In genomic region chr12:100958006-100958405, GRCm38 (mm10) we compare ENCODE assay signal across 9 mouse cellular contexts. TPM values are rescaled to one million over a fixed set of nuclear protein-coding genes. Genes with fewer than 3 reads are reported as not detected.
DNase-seq lines count a peak whose midpoint lies in the region; ATAC-seq lines count a peak whose summit lies in the region.
"Had no signal": no experiment of that assay in that cellular context is flagged by ENCODE, and none has a peak within 500 bp of the region (broad histone marks: within the 10 kb centered on the region; RNA-seq: fewer than 3 reads in every experiment).

No protein-coding gene starts in this region.

- H3K4me3 ChIP-seq in forebrain, embryonic 15.5 days: no peak overlapping the region

- H3K9me3 ChIP-seq in forebrain, embryonic 15.5 days: no peaks in the 10 kb centered on the region

- DNase-seq in MEL-GATA-1-ER (ENCODE audit: extremely low read depth, low read depth): peak; percentile 39
- peak; percentile 54 for DNase-seq in cerebellum, adult 11 months
- DNase-seq in layer of hippocampus, postnatal 10 days (ENCODE audit: low spot score in 2 of 2): peak; percentile 90
- peak; percentile 77 for DNase-seq in lung, postnatal 36 days
- DNase-seq in retina, postnatal 1 day: peak; percentile 88
- peak; percentile 71 for DNase-seq in urinary bladder, adult 2 months (ENCODE audit: low spot score)

- no peaks in the 10 kb centered on the region for H3K27me3 ChIP-seq in forebrain, embryonic 15.5 days

- no peak overlapping the region for H3K9ac ChIP-seq in forebrain, embryonic 15.5 days (replicated peaks)

- peaks cover 30% of the 10 kb centered on the region for H3K4me1 ChIP-seq in forebrain, embryonic 15.5 days

- peak overlapping the region; percentile 31; the same call in 1 of the 2 replicates for H3K27ac ChIP-seq in forebrain, embryonic 15.5 days (replicated peaks)
- H3K27ac ChIP-seq: macrophage had no signal

- H3K4me2 ChIP-seq in forebrain, embryonic 15.5 days (replicated peaks): no peak overlapping the region

- 17% methylated on average over 5 of the region's 5 CpGs for WGBS in forebrain, embryonic 15.5 days

- peak; percentile 50 for ATAC-seq in forebrain, embryonic 15.5 days (replicated peaks)
- peak; percentile 60 to 73 for ATAC-seq in hematopoietic stem cell, adult 5-6 weeks (replicated peaks in 1 of 2; ENCODE audit: insufficient read depth in 1 of 2, low FRiP score in 2 of 2, low TSS enrichment in 1 of 2, low read depth in 1 of 2, poor library complexity in 2 of 2, severe bottlenecking in 2 of 2)

- no peaks in the 10 kb centered on the region; the same call in 1 of the 2 replicates for H3K36me3 ChIP-seq in forebrain, embryonic 15.5 days

RNA-seq across cellular contexts. Expression of gene Gpr68, which starts 50.0 kb away (rescaled TPM):
- 1.1 and 1.2 TPM in 2 replicates for polyA plus RNA-seq in forebrain, embryonic 15.5 days (2015; fragmentation: Nextera tagmentation; extraction: Ambion mirVana)
- 0.30 and 0.56 TPM in 2 replicates for total RNA-seq in hematopoietic stem cell, adult 5-6 weeks (2017)
- 10 to 100 TPM; 17.4 to 17.6 TPM for total RNA-seq in layer of hippocampus, postnatal 10 days (2021)
- polyA plus RNA-seq in urinary bladder, adult 2 months (2012; rRNA removed): 1.8 and 2.7 TPM in 2 replicates

Comparison
In these comparisons a context has a peak if more than half of its experiments do, and no peak if none do; other contexts are left out.
1. DNase-seq: peak in every context shown above with its lines; median percentile 90 in layer of hippocampus, postnatal 10 days; 88 in retina, postnatal 1 day; 77 in lung, postnatal 36 days; 71 in urinary bladder, adult 2 months; 54 in cerebellum, adult 11 months; 39 in MEL-GATA-1-ER.
2. RNA of gene Gpr68, which starts 50.0 kb away (total RNA-seq): 17.4 to 17.6 TPM in layer of hippocampus, postnatal 10 days; 0.30 to 0.56 TPM in hematopoietic stem cell, adult 5-6 weeks; every median in the first group is over 10 times any median in the second.